Mouse (Mus musculus) kidney, adult 2 months (tissue): ENCODE data around the gene Mbtps1. TPM values are rescaled to one million over a fixed set of nuclear protein-coding genes. Genes with fewer than 3 reads are reported as not detected.

Experiments
- DNase-seq: peaks from one replicate; pipeline ENCODE4 v3.0.0; 2021
- H3K27ac ChIP-seq: fragments of 200-500 bp; 2 replicates; pipeline ENCODE4 v1.5.1; 2012; ENCODE audit warnings: low read depth, low read length, control low read depth, inconsistent platforms; ENCODE audit not compliant: insufficient read depth
- H3K27me3 ChIP-seq: fragments of 200-500 bp; replicated peaks from 2 replicates; pipeline ENCODE4 v1.6.1; 2012; ENCODE audit warnings: mild to moderate bottlenecking, moderate library complexity, low read length, inconsistent platforms; ENCODE audit not compliant: control insufficient read depth, insufficient read depth
- H3K36me3 ChIP-seq: fragments of 200-500 bp; 2 replicates; pipeline ENCODE4 v1.6.1; 2012; ENCODE audit warnings: mild to moderate bottlenecking, moderate library complexity, low read length, inconsistent platforms; ENCODE audit not compliant: control insufficient read depth, insufficient read depth
- H3K4me1 ChIP-seq: fragments of 200-500 bp; 2 replicates; pipeline ENCODE4 v1.6.1; 2011; ENCODE audit warnings: low read length; ENCODE audit not compliant: control insufficient read depth, insufficient read depth
- H3K4me3 ChIP-seq: fragments of 200-500 bp; 2 replicates; pipeline ENCODE4 v1.5.1; 2011; ENCODE audit warnings: mild to moderate bottlenecking, low read depth, low read length, control low read depth; ENCODE audit not compliant: insufficient read depth
- CTCF ChIP-seq: fragments of 200-500 bp; conservative IDR thresholded peaks from 2 replicates; pipeline ENCODE4 v1.5.1; 2011; ENCODE audit warnings: low read depth, mild to moderate bottlenecking, control low read depth, low read length, moderate library complexity, mixed read lengths; ENCODE audit not compliant: insufficient read depth, insufficient read length
- POLR2A ChIP-seq: fragments of 200-500 bp; IDR thresholded peaks from one replicate; pipeline ENCODE4 v1.6.1; 2011; ENCODE audit warnings: low read depth, low read length, control low read depth
- WGBS: fragments of 180-500 bp; shearing (Covaris S2); methylation state at CpG from one replicate; pipeline ENCODE4 v1.1.7; 2018; 5-methylcytosine and 5-hydroxymethylcytosine counted together
- polyA plus RNA-seq: library from polyadenylated mRNA; depleted of rRNA; stranded (reverse); fragments of >200 nt; gene quantifications from 2 replicates; pipeline ENCODE4 v1.2.3, GENCODE M21; 2012

Mbtps1 gene
- polyA plus RNA-seq, 1 experiment = 58.0 TPM

DNA sequence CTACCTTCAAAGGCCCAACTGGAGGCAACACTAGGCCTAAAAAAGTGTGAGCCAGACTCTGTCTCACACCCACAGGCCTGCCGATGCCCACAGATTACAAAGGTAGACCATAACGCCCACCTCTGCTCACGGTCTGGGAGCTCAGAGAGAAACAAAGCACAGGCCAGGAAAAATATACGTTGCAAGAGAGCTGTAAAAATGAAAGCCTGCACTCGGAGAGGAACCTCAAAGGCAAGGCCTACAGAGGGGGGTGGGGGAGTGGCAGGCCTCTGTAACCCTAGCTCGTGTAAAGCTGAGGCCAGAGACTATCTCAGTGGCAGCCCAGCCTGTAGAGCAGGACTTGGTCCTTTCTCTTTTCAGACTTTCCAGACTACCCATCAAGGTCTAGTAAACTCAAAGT is 13.4 kb downstream of the Mbtps1 start:
- Histone ChIP-seq H3K36me3 (peaks cover 8% of the 10 kb centered on the region), H3K4me3 (no peak overlapping the region), H3K27ac (no peak overlapping the region), H3K4me1 (no peaks in the 10 kb centered on the region), H3K27me3 (no peaks in the 10 kb centered on the region)
- DNase-seq = no peak
- TF ChIP-seq CTCF = no peak
- no peak for TF ChIP-seq POLR2A
- 59% methylated on average over 6 of the region's 6 CpGs for WGBS

DNA sequence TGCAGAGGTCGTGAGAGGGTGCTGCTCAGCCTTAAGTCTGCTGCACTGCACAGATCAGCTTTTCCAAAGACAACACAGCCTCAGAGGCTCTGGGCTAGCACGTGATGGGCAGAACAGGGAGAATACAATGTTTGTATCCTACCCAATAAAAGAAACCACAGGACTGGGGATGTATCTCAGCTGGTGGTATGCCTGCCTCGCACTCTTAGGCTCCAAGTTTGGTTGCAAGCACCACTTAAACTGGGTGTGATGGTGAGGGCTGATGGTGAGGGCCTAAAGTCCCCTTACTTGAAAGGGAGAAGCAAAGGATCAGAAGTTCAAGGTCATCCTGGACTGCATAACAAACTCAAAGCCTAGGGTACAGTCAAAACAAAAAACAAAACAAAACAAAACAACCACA is 13.9 kb downstream of the Mbtps1 start:
- H3K4me3 ChIP-seq = no peak overlapping the region
- H3K27me3 ChIP-seq = no peaks in the 10 kb centered on the region
- no peak for DNase-seq
- H3K27ac ChIP-seq = no peak overlapping the region
- TF ChIP-seq POLR2A (no peak), CTCF (no peak)
- WGBS = 81% methylated on average over 3 of the region's 3 CpGs
- H3K4me1 ChIP-seq = no peaks in the 10 kb centered on the region
- H3K36me3 ChIP-seq = peaks cover 8% of the 10 kb centered on the region

DNA sequence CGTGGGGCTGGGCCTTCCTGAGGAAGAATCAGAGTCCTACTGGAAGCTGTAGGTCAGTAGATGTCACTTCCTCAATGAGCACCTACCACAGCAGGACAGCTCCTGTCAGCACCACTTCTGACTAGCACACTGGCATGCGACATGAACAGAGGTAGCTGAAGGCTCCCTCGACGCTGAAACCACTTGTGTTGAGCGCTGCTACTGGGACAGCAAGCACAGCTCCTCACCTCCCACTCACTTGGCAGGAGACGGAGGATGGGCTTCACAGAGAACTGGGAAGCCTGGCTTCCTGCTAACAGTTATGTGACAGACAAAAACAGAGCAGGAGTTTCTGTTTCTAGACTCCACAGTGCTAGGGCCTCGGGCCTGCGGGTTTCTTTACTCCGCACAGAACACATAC is 26.6 kb downstream of the Mbtps1 start:
- TF ChIP-seq POLR2A (no peak), CTCF (no peak)
- no peak overlapping the region for H3K4me3 ChIP-seq
- WGBS = 77% methylated on average over 9 of the region's 9 CpGs
- H3K4me1 ChIP-seq = no peaks in the 10 kb centered on the region
- peaks cover 2% of the 10 kb centered on the region; the same call in 1 of the 2 replicates for H3K36me3 ChIP-seq
- no peak for DNase-seq
- no peaks in the 10 kb centered on the region for H3K27me3 ChIP-seq
- no peak overlapping the region for H3K27ac ChIP-seq

DNA sequence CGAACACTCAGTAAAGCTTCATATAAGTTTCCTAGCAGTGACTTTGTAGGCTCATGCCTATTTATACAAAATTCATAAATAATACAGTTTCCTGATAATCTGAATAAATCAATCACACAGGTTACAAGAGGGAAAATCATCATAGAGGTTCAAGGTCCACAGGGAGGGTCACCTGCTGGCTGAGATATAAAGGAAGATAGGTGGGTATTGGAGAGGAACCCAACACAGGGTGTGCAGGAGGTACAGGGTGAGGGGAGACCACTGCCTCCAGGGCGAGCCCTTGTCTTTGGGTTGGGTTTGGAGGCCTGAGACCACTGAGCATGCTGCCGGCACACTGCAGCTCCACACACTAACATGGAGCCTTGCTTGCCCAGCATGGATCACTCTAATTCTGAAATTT is 27.1 kb downstream of the Mbtps1 start:
- no peaks in the 10 kb centered on the region for H3K27me3 ChIP-seq
- H3K27ac ChIP-seq = no peak overlapping the region
- TF ChIP-seq CTCF (no peak), POLR2A (no peak)
- H3K4me3 ChIP-seq = no peak overlapping the region
- no peaks in the 10 kb centered on the region for H3K4me1 ChIP-seq
- DNase-seq = no peak
- 85% methylated on average over 3 of the region's 3 CpGs for WGBS
- H3K36me3 ChIP-seq = peaks cover 2% of the 10 kb centered on the region; the same call in 1 of the 2 replicates

DNA sequence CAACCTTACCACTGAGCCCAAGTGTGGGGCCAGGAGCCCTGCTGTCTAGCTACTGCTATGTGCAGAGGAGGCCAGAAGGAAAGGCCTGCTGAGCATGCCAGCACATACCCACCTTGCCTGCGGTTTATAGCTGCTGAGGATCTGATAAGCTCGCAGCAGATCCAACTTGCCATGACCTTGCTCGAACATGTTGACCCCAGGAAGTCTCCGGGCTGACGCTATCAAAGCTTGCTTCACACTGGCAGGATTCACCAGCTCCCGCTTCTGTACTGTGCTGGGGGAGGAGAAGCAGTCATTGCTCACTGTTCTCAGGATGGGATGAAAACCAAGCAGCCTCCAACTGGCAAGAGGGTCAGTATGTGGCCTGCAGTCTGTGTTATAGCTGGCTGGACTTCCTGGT is 27.6 kb downstream of the Mbtps1 start:
- 57% methylated on average over 6 of the region's 6 CpGs for WGBS
- Histone ChIP-seq H3K4me1 (no peaks in the 10 kb centered on the region), H3K4me3 (no peak overlapping the region), H3K27ac (no peak overlapping the region), H3K27me3 (no peaks in the 10 kb centered on the region), H3K36me3 (peaks cover 2% of the 10 kb centered on the region; the same call in 1 of the 2 replicates)
- TF ChIP-seq POLR2A = no peak
- no peak for TF ChIP-seq CTCF
- no peak for DNase-seq

DNA sequence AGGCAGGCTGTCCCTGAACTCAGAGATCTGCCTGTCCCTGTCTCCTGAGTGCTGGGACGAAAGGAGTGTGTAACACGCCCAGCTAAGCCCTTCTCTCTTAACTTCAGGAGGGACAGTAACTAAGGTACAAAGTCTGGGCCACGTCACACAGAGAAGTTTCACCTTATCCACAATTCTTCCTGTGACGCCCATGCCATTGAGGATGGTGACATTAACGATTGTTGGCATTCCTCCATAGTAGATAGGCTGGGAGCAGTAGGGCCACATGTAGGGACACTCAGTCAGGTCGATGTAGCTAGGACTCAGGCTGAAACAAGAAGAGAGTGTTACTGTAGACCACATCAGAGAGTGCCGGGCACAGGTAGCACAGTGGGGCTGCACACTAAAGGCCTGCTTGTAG is 29.8 kb downstream of the Mbtps1 start:
- no peaks in the 10 kb centered on the region for H3K27me3 ChIP-seq
- no peak overlapping the region for H3K27ac ChIP-seq
- H3K4me1 ChIP-seq = no peaks in the 10 kb centered on the region
- DNase-seq = no peak
- H3K36me3 ChIP-seq = peaks cover 5% of the 10 kb centered on the region
- 89% methylated on average over 7 of the region's 7 CpGs for WGBS
- TF ChIP-seq CTCF (no peak), POLR2A (no peak)
- no peak overlapping the region for H3K4me3 ChIP-seq

DNA sequence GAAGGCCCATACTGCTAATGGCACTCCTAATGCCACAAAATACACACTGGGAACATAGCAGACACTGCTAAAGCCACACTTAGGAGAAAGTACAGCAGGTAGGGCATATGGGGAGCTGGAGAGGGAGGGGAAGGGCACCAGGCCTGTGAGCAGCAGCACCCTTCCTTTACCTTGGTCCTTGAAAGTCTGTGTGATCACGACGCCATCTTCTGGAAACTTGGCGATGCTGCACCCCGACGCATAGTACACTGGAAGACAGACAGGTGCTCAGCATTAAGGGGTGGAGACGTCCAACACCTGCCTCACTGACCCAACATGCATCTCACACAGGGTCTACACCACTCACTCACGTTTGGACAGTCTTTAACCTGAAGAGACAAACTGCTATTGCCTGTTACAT is 38.4 kb downstream of the Mbtps1 start:
- TF ChIP-seq CTCF = peak; percentile 39; the same call in 1 of the 2 replicates
- TF ChIP-seq POLR2A = no peak
- peaks cover 12% of the 10 kb centered on the region for H3K36me3 ChIP-seq
- WGBS = 77% methylated on average over 7 of the region's 7 CpGs

DNA sequence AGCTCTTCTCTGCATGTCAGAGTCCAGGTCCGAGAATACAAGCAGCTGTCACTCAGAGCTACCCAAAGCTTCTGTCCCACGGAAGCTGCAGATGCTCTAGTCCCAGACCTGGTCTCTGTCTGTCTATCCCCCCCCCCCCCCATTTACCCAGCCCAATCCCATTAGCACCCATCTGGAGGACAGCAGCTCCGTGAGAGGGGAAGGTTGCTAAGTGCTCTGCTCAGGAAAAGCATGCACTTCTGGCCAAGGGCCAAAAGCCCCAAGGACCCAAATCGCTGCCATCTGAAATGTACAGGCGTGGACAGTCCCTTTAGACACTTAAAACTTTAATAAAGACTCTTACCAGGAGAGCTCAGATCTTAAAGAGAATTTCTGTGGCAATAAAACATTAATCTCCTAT is 41.9 kb downstream of the Mbtps1 start:
- Histone ChIP-seq H3K27ac (no peak overlapping the region), H3K27me3 (no peaks in the 10 kb centered on the region), H3K4me3 (no peak overlapping the region), H3K4me1 (no peaks in the 10 kb centered on the region), H3K36me3 (peaks cover 10% of the 10 kb centered on the region)
- 67% methylated on average over 5 of the region's 5 CpGs for WGBS
- TF ChIP-seq CTCF = no peak
- TF ChIP-seq POLR2A = no peak
- DNase-seq = no peak

More for the DNA sequence above, 38.4 kb downstream of the Mbtps1 start:
- Histone ChIP-seq H3K27ac (no peak overlapping the region), H3K4me3 (no peak overlapping the region), H3K27me3 (no peaks in the 10 kb centered on the region), H3K4me1 (no peaks in the 10 kb centered on the region)
- no peak for DNase-seq
